Mouse (Mus musculus) G1E-ER4 (cell line): ENCODE measurements around the gene Olfr643. TPM values are rescaled to one million over a fixed set of nuclear protein-coding genes. Genes with fewer than 3 reads are reported as not detected.

ENCODE experiments used
- GATA1 ChIP-seq: IDR thresholded peaks from one replicate; pipeline ENCODE4 v1.8.0; 2012; ENCODE audit warnings: low read length, inconsistent platforms
- polyA plus RNA-seq: library from polyadenylated mRNA; stranded (reverse); fragments of >175 nt; gene quantifications from 2 replicates; pipeline ENCODE4 v1.2.3, GENCODE M21; 2012

The Olfr643 gene
- polyA plus RNA-seq, 1 experiment: not detected

- TF ChIP-seq GATA1: no peak
Measured at GRCm38 (mm10) chr7:104052566-104052965, 84.6 kb downstream of the Olfr643 start, which contains the start of gene Olfr642. Olfr642 (minus strand) TSS chr7:104052666.

GRCm38 (mm10) chr7:104050745-104051144, 86.5 kb downstream of the Olfr643 start:
- no peak for TF ChIP-seq GATA1

GRCm38 (mm10) chr7:104035145-104035544, 102.1 kb downstream of the Olfr643 start, which contains the start of gene Olfr641:
Olfr641 (plus strand) TSS chr7:104035445.
- no peak for TF ChIP-seq GATA1

GRCm38 (mm10) chr7:104026978-104027377, 110.2 kb downstream of the Olfr643 start:
- TF ChIP-seq GATA1: no peak

- TF ChIP-seq GATA1: no peak
Measured at GRCm38 (mm10) chr7:104025473-104025872, 111.7 kb downstream of the Olfr643 start, which contains the start of gene Olfr640. Olfr640 (minus strand) TSS chr7:104025573.

GRCm38 (mm10) chr7:104021651-104022050, 115.6 kb downstream of the Olfr643 start:
- no peak for TF ChIP-seq GATA1

- no peak for TF ChIP-seq GATA1
Measured at GRCm38 (mm10) chr7:104018953-104019352, 118.3 kb downstream of the Olfr643 start.

- TF ChIP-seq GATA1: no peak
Measured at GRCm38 (mm10) chr7:104017203-104017602, 120.0 kb downstream of the Olfr643 start, which contains the start of gene Olfr639. Olfr639 (minus strand) TSS chr7:104017303.

- no peak for TF ChIP-seq GATA1
Measured at GRCm38 (mm10) chr7:103999124-103999523, 138.1 kb downstream of the Olfr643 start.

GRCm38 (mm10) chr7:103998446-103998845, 138.8 kb downstream of the Olfr643 start, which contains the start of gene Olfr638:
Olfr638 (plus strand) TSS chr7:103998746.
- no peak for TF ChIP-seq GATA1

GRCm38 (mm10) chr7:103971782-103972181, 165.4 kb downstream of the Olfr643 start:
- no peak for TF ChIP-seq GATA1

- TF ChIP-seq GATA1: no peak
Measured at GRCm38 (mm10) chr7:103970852-103971251, 166.4 kb downstream of the Olfr643 start, which contains the start of gene Olfr635. Olfr635 (plus strand) TSS chr7:103971152.

Other genes starting within 250 kb of the Olfr643 start
- gene Olfr64, start 242.9 kb downstream of the Olfr643 start, polyA plus RNA-seq: not detected in 2 replicates
- not detected in 2 replicates for gene Olfr65, start 233.9 kb downstream of the Olfr643 start, polyA plus RNA-seq
- not detected in 2 replicates for gene Olfr631, start 208.6 kb downstream of the Olfr643 start, polyA plus RNA-seq
- gene Olfr632, start 203.1 kb downstream of the Olfr643 start, polyA plus RNA-seq: not detected in 2 replicates
- not detected in 2 replicates for gene Olfr633, start 193.0 kb downstream of the Olfr643 start, polyA plus RNA-seq
- not detected in 2 replicates for gene Olfr635, start 166.3 kb downstream of the Olfr643 start, polyA plus RNA-seq
- not detected in 2 replicates for gene Olfr638, start 138.7 kb downstream of the Olfr643 start, polyA plus RNA-seq
- gene Olfr639, start 120.1 kb downstream of the Olfr643 start, polyA plus RNA-seq: not detected in 2 replicates
- not detected in 2 replicates for gene Olfr640, start 111.8 kb downstream of the Olfr643 start, polyA plus RNA-seq
- not detected in 2 replicates for gene Olfr641, start 102.0 kb downstream of the Olfr643 start, polyA plus RNA-seq
- not detected in 2 replicates for gene Olfr642, start 84.7 kb downstream of the Olfr643 start, polyA plus RNA-seq
- gene 4930516K23Rik, start 76.0 kb downstream of the Olfr643 start, polyA plus RNA-seq: not detected in 2 replicates
- gene Olfr644, start 65.5 kb downstream of the Olfr643 start, polyA plus RNA-seq: not detected in 2 replicates
- gene Olfr645, start 51.9 kb downstream of the Olfr643 start, polyA plus RNA-seq: not detected in 2 replicates
- not detected in 2 replicates for gene Olfr646, start 32.5 kb downstream of the Olfr643 start, polyA plus RNA-seq
- not detected in 2 replicates for gene Ubqln5, start 7.6 kb downstream of the Olfr643 start, polyA plus RNA-seq
- not detected in 2 replicates for gene Ubqln3, start 5.9 kb upstream of the Olfr643 start, polyA plus RNA-seq
- gene Ubqlnl, start 13.2 kb upstream of the Olfr643 start, polyA plus RNA-seq: not detected in 2 replicates
- not detected in 2 replicates for gene Olfm5, start 27.4 kb upstream of the Olfr643 start, polyA plus RNA-seq
- not detected in 2 replicates for gene Olfr648, start 46.0 kb upstream of the Olfr643 start, polyA plus RNA-seq
- gene Olfr649, start 58.6 kb upstream of the Olfr643 start, polyA plus RNA-seq: not detected in 2 replicates
- gene Trim6, start 81.4 kb upstream of the Olfr643 start, polyA plus RNA-seq: not detected in 2 replicates
- gene Trim34a, start 107.1 kb upstream of the Olfr643 start, polyA plus RNA-seq: 0.09 and 0.11 TPM in 2 replicates
- not detected in 2 replicates for gene Trim5, start 150.7 kb upstream of the Olfr643 start, polyA plus RNA-seq
- gene Trim12a, start 178.1 kb upstream of the Olfr643 start, polyA plus RNA-seq: not detected in 2 replicates
- 0.09 and 0.14 TPM in 2 replicates for gene Trim34b, start 192.1 kb upstream of the Olfr643 start, polyA plus RNA-seq
- gene Trim12c, start 216.0 kb upstream of the Olfr643 start, polyA plus RNA-seq: 1.2 and 1.5 TPM in 2 replicates
- gene Trim30b, start 232.5 kb upstream of the Olfr643 start, polyA plus RNA-seq: not detected in 2 replicates